Mouse (Mus musculus) naive thymus-derived CD4-positive, alpha-beta T cell, adult 2 months (primary cell): ENCODE measurements at regions not wholly inside any gene's neighbourhood (a gene's known extent, or its start where the extent isn't known, plus 50 kb on each side); places are given as distances from the start of the nearest gene placed in this dataset.
"Not testable (repeated sequence)": the region's sequence is repeated elsewhere in the genome, so short reads cannot be mapped to it uniquely, and the experiment has no call there.

Experiments used
- DNase-seq: peaks from one replicate; pipeline ENCODE4 v3.0.0-alpha.2; 2011; ENCODE audit warnings: low read depth

- DNase-seq: not testable (repeated sequence)
These were observed 76.0 kb downstream of the Zfp97 start for GRCm38 (mm10) chr17:17197229-17197628.

DNA sequence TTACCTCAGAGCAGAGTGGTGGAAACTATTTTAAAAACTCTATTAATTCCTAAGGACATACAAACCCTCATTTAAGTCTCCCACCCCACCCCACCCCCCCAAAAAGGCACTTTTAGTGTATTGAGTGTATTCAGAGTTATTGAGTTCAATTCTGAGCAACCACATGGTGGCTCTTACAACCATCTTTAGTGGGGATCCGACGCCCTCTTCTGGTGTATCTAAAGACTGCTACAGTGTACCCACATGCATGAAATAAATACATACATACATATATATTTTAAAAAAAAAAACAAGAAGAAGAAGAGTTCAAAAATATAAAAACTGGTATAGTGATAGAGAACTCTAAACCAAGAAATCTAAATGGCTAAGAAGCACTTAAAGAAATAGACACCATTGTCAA lies 107.9 kb downstream of the Zfp97 start:
- DNase-seq: peak; percentile 45

DNA sequence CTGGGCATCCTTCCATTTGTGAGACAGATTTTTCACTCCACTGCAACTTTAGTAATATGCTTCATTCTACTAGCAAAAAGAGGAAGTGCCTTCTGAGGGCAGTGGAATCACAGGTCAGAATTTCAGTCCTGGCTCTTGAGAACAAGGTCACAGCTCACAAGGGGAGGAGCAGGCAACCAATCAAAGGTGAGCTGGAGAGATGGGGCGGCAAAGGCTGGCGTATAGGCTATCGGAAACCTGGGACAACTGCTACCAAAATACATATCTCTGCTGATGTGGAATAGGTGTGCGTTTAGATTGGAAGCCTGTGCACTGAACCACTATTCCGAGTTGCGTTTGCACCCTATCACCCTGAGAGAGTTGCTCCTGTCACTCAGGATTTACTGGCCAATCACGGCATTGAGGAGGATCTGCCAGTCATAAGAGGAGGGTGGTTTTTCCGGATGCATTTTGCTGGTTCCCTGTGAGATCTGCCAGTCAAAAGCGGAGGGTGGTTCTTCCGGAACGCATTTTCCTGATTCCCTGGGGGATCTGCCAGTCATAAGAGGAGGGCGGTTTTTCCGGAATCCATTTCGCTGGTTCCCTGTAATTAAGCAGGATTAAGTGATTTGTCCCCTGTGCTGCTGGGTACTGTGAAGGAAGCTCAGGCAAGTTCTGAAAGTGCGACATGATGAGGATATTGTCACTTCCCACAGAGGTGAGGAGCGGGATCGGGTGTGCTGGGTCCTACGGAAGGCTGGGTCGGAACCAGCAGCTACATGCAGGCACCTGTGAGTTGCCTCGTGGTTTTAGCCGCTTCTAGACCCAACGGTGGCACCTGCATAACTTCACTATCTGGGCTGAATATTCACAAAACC lies 113.3 kb downstream of the Zfp97 start:
- peak; percentile 91 for DNase-seq

DNA sequence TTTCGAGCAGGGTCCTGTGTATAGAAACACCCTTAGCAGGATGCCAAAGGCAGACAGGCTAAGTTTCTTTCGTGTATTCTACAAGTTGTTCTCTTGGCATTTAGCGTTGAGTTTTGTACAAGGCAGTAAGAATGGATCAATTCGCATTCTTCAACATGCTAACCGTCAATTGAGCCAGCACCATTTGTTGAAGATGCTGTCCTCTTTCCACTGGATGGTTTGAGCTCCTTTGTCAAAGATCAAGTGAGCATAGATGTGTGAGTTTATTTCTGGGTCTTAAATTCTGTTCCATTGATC lies 113.9 kb downstream of the Zfp97 start:
- peak; percentile 46 for DNase-seq
